Mouse (Mus musculus): Measurements from ENCODE around the gene Tomt. TPM values are rescaled to one million over a fixed set of nuclear protein-coding genes. Genes with fewer than 3 reads are reported as not detected.
"Not testable (repeated sequence)": the region's sequence is repeated elsewhere in the genome, so short reads cannot be mapped to it uniquely, and the experiment has no call there.

Gene Tomt
- polyA plus RNA-seq, 1 experiment, result not detected

DNA sequence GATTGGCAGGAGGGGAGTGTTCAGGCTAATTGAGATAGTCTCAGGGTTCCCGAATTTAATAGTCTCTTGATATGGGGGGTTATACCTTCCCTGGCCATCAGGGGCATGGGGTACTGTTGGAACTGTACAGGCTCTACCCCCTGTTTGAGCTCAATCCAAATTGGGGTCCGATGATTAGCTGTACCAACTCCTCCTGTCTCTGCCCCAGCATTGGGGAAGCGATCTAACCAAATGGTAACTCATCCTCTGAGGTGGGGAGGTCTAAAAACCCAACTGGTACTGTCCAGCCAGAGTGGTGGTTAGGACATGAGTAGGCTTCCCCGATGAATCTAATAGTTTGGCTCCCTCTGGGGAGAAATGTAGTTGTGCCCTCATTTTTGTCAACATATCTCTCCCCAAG lies 30.8 kb upstream of the Tomt start:
- H3K27ac ChIP-seq (ENCODE audit: insufficient read depth, low read depth, low read length), result no peak overlapping the region
- TF ChIP-seq CTCF (IDR thresholded peaks at IDR 0.05; ENCODE audit: insufficient read depth, low read depth, low read length) (no peak), POLR2A (IDR thresholded peaks at IDR 0.05; ENCODE audit: insufficient read depth, low read depth, low read length) (no peak)
- WGBS, result 82% methylated on average over 4 of the region's 4 CpGs
- no peak overlapping the region for H3K4me3 ChIP-seq (ENCODE audit: insufficient read depth, low read depth, low read length)
- peaks cover 7% of the 10 kb centered on the region; the same call in 1 of the 2 replicates for H3K4me1 ChIP-seq (ENCODE audit: control insufficient read depth, insufficient read depth, low read length)

- Histone ChIP-seq H3K4me3 (ENCODE audit: insufficient read depth, low read depth, low read length) (no peak overlapping the region), H3K27ac (ENCODE audit: insufficient read depth, low read depth, low read length) (no peak overlapping the region), H3K4me1 (ENCODE audit: control insufficient read depth, insufficient read depth, low read length) (peaks cover 7% of the 10 kb centered on the region; the same call in 1 of the 2 replicates)
- no peak for TF ChIP-seq POLR2A (IDR thresholded peaks at IDR 0.05; ENCODE audit: insufficient read depth, low read depth, low read length)
- 81% methylated on average over 4 of the region's 4 CpGs for WGBS
These were observed 29.8 kb upstream of the Tomt start for GRCm38 (mm10) chr7:101935957-101936356.

GRCm38 (mm10) chr7:101933751-101934240 lies 27.6 kb upstream of the Tomt start, which contains the start of the genes Lrrc51 and Numa1:
Gene Lrrc51 (minus strand): TSS chr7:101933895.
Gene Numa1 (plus strand): TSS chr7:101934111.
- H3K4me1 ChIP-seq (ENCODE audit: control insufficient read depth, insufficient read depth, low read length), result peaks cover 7% of the 10 kb centered on the region; the same call in 1 of the 2 replicates
- WGBS, result under 1% methylated on average over 40 of the region's 40 CpGs
- peak within 1 kb of the TSS; percentile 84 for H3K4me3 ChIP-seq (ENCODE audit: insufficient read depth, low read depth, low read length)
- H3K27ac ChIP-seq (ENCODE audit: insufficient read depth, low read depth, low read length), result no peak within 1 kb of the TSS
- TF ChIP-seq CTCF (IDR thresholded peaks at IDR 0.05; ENCODE audit: insufficient read depth, low read depth, low read length) (no peak), POLR2A (IDR thresholded peaks at IDR 0.05; ENCODE audit: insufficient read depth, low read depth, low read length) (peak; percentile 49; the same call in 1 of the 2 replicates)

- WGBS, result 3% methylated on average over 15 of the region's 15 CpGs
- TF ChIP-seq POLR2A (IDR thresholded peaks at IDR 0.05; ENCODE audit: insufficient read depth, low read depth, low read length), result no peak
- no peak for TF ChIP-seq CTCF (IDR thresholded peaks at IDR 0.05; ENCODE audit: insufficient read depth, low read depth, low read length)
- no peak overlapping the region for H3K27ac ChIP-seq (ENCODE audit: insufficient read depth, low read depth, low read length)
These were observed 27.1 kb upstream of the Tomt start for GRCm38 (mm10) chr7:101933300-101933699.

GRCm38 (mm10) chr7:101932551-101932950 lies 26.4 kb upstream of the Tomt start:
- peaks cover 7% of the 10 kb centered on the region; the same call in 1 of the 2 replicates for H3K4me1 ChIP-seq (ENCODE audit: control insufficient read depth, insufficient read depth, low read length)
- H3K27ac ChIP-seq (ENCODE audit: insufficient read depth, low read depth, low read length), result no peak overlapping the region
- no peak overlapping the region for H3K4me3 ChIP-seq (ENCODE audit: insufficient read depth, low read depth, low read length)
- 69% methylated on average over 1 of the region's 1 CpGs for WGBS
- TF ChIP-seq CTCF (IDR thresholded peaks at IDR 0.05; ENCODE audit: insufficient read depth, low read depth, low read length) (no peak), POLR2A (IDR thresholded peaks at IDR 0.05; ENCODE audit: insufficient read depth, low read depth, low read length) (no peak)

More at GRCm38 (mm10) chr7:101933300-101933699, 27.1 kb upstream of the Tomt start:
- H3K4me3 ChIP-seq (ENCODE audit: insufficient read depth, low read depth, low read length), result peak overlapping the region; percentile 84
- peaks cover 7% of the 10 kb centered on the region; the same call in 1 of the 2 replicates for H3K4me1 ChIP-seq (ENCODE audit: control insufficient read depth, insufficient read depth, low read length)

- H3K27ac ChIP-seq (ENCODE audit: insufficient read depth, low read depth, low read length), result no peak overlapping the region
- H3K4me3 ChIP-seq (ENCODE audit: insufficient read depth, low read depth, low read length), result no peak overlapping the region
- TF ChIP-seq CTCF (IDR thresholded peaks at IDR 0.05; ENCODE audit: insufficient read depth, low read depth, low read length) (no peak), POLR2A (IDR thresholded peaks at IDR 0.05; ENCODE audit: insufficient read depth, low read depth, low read length) (no peak)
- 86% methylated on average over 3 of the region's 3 CpGs for WGBS
- no peaks in the 10 kb centered on the region for H3K4me1 ChIP-seq (ENCODE audit: control insufficient read depth, insufficient read depth, low read length)
These were observed 21.9 kb upstream of the Tomt start for GRCm38 (mm10) chr7:101928093-101928492.

GRCm38 (mm10) chr7:101925892-101926291 lies 19.7 kb upstream of the Tomt start:
- not testable (repeated sequence) for H3K27ac ChIP-seq (ENCODE audit: insufficient read depth, low read depth, low read length); H3K4me1 ChIP-seq (ENCODE audit: control insufficient read depth, insufficient read depth, low read length); H3K4me3 ChIP-seq (ENCODE audit: insufficient read depth, low read depth, low read length)

GRCm38 (mm10) chr7:101918071-101918470 lies 11.9 kb upstream of the Tomt start:
- no peak for TF ChIP-seq POLR2A (IDR thresholded peaks at IDR 0.05; ENCODE audit: insufficient read depth, low read depth, low read length)
- TF ChIP-seq CTCF (IDR thresholded peaks at IDR 0.05; ENCODE audit: insufficient read depth, low read depth, low read length), result 0 out of 2 replicates have a peak, but pooled peaks have one; percentile 7
- Histone ChIP-seq H3K4me3 (ENCODE audit: insufficient read depth, low read depth, low read length) (no peak overlapping the region), H3K27ac (ENCODE audit: insufficient read depth, low read depth, low read length) (no peak overlapping the region), H3K4me1 (ENCODE audit: control insufficient read depth, insufficient read depth, low read length) (no peaks in the 10 kb centered on the region)
- 6% methylated on average over 1 of the region's 1 CpGs for WGBS

- no peak overlapping the region for H3K4me3 ChIP-seq (ENCODE audit: insufficient read depth, low read depth, low read length)
- peaks cover 8% of the 10 kb centered on the region for H3K4me1 ChIP-seq (ENCODE audit: control insufficient read depth, insufficient read depth, low read length)
- TF ChIP-seq POLR2A (IDR thresholded peaks at IDR 0.05; ENCODE audit: insufficient read depth, low read depth, low read length) (no peak), CTCF (IDR thresholded peaks at IDR 0.05; ENCODE audit: insufficient read depth, low read depth, low read length) (no peak)
- H3K27ac ChIP-seq (ENCODE audit: insufficient read depth, low read depth, low read length), result no peak overlapping the region
- 59% methylated on average over 3 of the region's 3 CpGs for WGBS
These were observed 5.8 kb upstream of the Tomt start for GRCm38 (mm10) chr7:101911982-101912381.

GRCm38 (mm10) chr7:101910138-101910537 lies 4.0 kb upstream of the Tomt start:
- TF ChIP-seq POLR2A (IDR thresholded peaks at IDR 0.05; ENCODE audit: insufficient read depth, low read depth, low read length) (no peak), CTCF (IDR thresholded peaks at IDR 0.05; ENCODE audit: insufficient read depth, low read depth, low read length) (no peak)
- no peak overlapping the region for H3K27ac ChIP-seq (ENCODE audit: insufficient read depth, low read depth, low read length)
- H3K4me1 ChIP-seq (ENCODE audit: control insufficient read depth, insufficient read depth, low read length), result peaks cover 12% of the 10 kb centered on the region
- 75% methylated on average over 4 of the region's 4 CpGs for WGBS
- H3K4me3 ChIP-seq (ENCODE audit: insufficient read depth, low read depth, low read length), result no peak overlapping the region

Measured in olfactory bulb, adult 2 months (tissue).